8 mouse cellular contexts compared by ENCODE assay signal in genomic region chr2:136002118-136002517, GRCm38 (mm10). TPM values are rescaled to one million over a fixed set of nuclear protein-coding genes. Genes with fewer than 3 reads are reported as not detected.
DNase-seq lines count a peak whose midpoint lies in the region; ATAC-seq lines count a peak whose summit lies in the region.

No protein-coding gene starts in this region.

- H3K4me1 ChIP-seq in embryonic facial prominence, embryonic 14.5 days (ENCODE audit: control insufficient read depth, insufficient read depth, low read length) = no peaks in the 10 kb centered on the region
- peaks cover 12% of the 10 kb centered on the region for H3K4me1 ChIP-seq in midbrain, embryonic 15.5 days

- no peaks in the 10 kb centered on the region for H3K36me3 ChIP-seq in embryonic facial prominence, embryonic 14.5 days (ENCODE audit: control insufficient read depth, insufficient read depth, low read length)
- H3K36me3 ChIP-seq in midbrain, embryonic 15.5 days (replicated peaks) = no peaks in the 10 kb centered on the region; the same call in 1 of the 2 replicates

- H3K27me3 ChIP-seq in embryonic facial prominence, embryonic 14.5 days (replicated peaks; ENCODE audit: control insufficient read depth, insufficient read depth, low read length) = no peaks in the 10 kb centered on the region
- no peaks in the 10 kb centered on the region for H3K27me3 ChIP-seq in midbrain, embryonic 15.5 days (replicated peaks)

- WGBS in embryonic facial prominence, embryonic 14.5 days = 54% methylated on average over 7 of the region's 7 CpGs
- 53% methylated on average over 7 of the region's 7 CpGs for WGBS in midbrain, embryonic 15.5 days

- H3K27ac ChIP-seq in embryonic facial prominence, embryonic 14.5 days (replicated peaks; ENCODE audit: low read depth, low read length) = no peak overlapping the region
- H3K27ac ChIP-seq in midbrain, embryonic 15.5 days = no peak overlapping the region

- no peak overlapping the region for H3K4me2 ChIP-seq in embryonic facial prominence, embryonic 14.5 days (ENCODE audit: low read depth, low read length)
- H3K4me2 ChIP-seq in midbrain, embryonic 15.5 days = no peak overlapping the region

- peak; percentile 15 for DNase-seq in kidney, postnatal 10 days
- no peak for DNase-seq in kidney, adult 18-20 months
- peak; percentile 25 for DNase-seq in adipocyte (ENCODE audit: low spot score)
- peak; percentile 15 for DNase-seq in embryonic facial prominence, embryonic 14.5 days (ENCODE audit: low spot score)
- no peak for DNase-seq in adrenal gland, postnatal 25 days
- DNase-seq in right cerebral cortex, postnatal 25 days = no peak
- DNase-seq in Muller cell, postnatal 12 days (ENCODE audit: inconsistent ontology term) = no peak

- ATAC-seq in embryonic facial prominence, embryonic 14.5 days (ENCODE audit: low read depth) = 0 out of 2 replicates have a peak, but pooled peaks have one; percentile 47
- peak; percentile 73 for ATAC-seq in midbrain, embryonic 15.5 days (replicated peaks)

- no peak overlapping the region for H3K4me3 ChIP-seq in embryonic facial prominence, embryonic 14.5 days (ENCODE audit: low read depth, low read length)
- no peak overlapping the region for H3K4me3 ChIP-seq in midbrain, embryonic 15.5 days

- no peak overlapping the region for H3K9ac ChIP-seq in embryonic facial prominence, embryonic 14.5 days (ENCODE audit: low read depth, low read length)
- H3K9ac ChIP-seq in midbrain, embryonic 15.5 days = no peak overlapping the region

- H3K9me3 ChIP-seq in embryonic facial prominence, embryonic 14.5 days (ENCODE audit: control insufficient read depth, low read length) = no peaks in the 10 kb centered on the region
- H3K9me3 ChIP-seq in midbrain, embryonic 15.5 days = no peaks in the 10 kb centered on the region

RNA-seq across cellular contexts. Expression of gene Lamp5, which starts 49.9 kb away (rescaled TPM):
- polyA plus RNA-seq in embryonic facial prominence, embryonic 14.5 days (2014; fragmentation: Nextera tagmentation; extraction: Ambion mirVana) = 0.50 and 1.2 TPM in 2 replicates
- polyA plus RNA-seq in midbrain, embryonic 15.5 days (2015; fragmentation: Nextera tagmentation; extraction: Ambion mirVana) = 7.1 TPM in 2 replicates
- total RNA-seq in adrenal gland, postnatal 25 days (2021) = not detected in 2 replicates

Comparison
In these comparisons a context has a peak if more than half of its experiments do, and no peak if none do; other contexts are left out.
1. DNase-seq: peak in kidney, postnatal 10 days (single experiment), adipocyte (single experiment) and embryonic facial prominence, embryonic 14.5 days (single experiment); none in kidney, adult 18-20 months (single experiment), adrenal gland, postnatal 25 days (single experiment), right cerebral cortex, postnatal 25 days (single experiment) and Muller cell, postnatal 12 days (single experiment).